Mouse (Mus musculus): ENCODE results near the gene Rpn2. TPM values are rescaled to one million over a fixed set of nuclear protein-coding genes. Genes with fewer than 3 reads are reported as not detected.

The Rpn2 gene
- polyA plus RNA-seq, 1 experiment from 2014 or later = 257 TPM

DNA sequence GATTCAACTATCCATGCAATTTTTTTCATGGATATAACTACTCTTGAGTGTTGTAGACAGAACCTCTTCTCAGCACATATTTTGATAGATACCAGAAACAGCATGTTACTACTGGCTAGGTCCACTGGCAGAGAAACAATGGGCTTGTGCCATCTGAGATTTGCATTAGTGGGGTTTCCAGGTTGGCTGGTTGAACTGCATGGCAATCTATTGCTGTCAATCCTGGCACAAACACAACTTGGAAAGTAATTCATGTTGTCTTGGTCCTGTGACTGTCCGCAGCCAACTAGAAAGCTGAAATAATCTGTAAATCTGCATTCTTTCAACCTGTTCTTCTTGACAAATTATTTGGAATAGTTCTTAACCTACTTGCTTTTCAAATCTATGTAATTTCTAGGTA lies 15.7 kb upstream of the Rpn2 start:
- Histone ChIP-seq H3K9ac (replicated peaks; ENCODE audit: low read length) (no peak overlapping the region), H3K9me3 (replicated peaks; ENCODE audit: control insufficient read depth, low read length) (no peaks in the 10 kb centered on the region), H3K4me2 (ENCODE audit: low read depth, low read length) (no peak overlapping the region), H3K27ac (replicated peaks; ENCODE audit: low read depth, low read length) (no peak overlapping the region), H3K4me3 (ENCODE audit: low read depth, low read length) (no peak overlapping the region), H3K4me1 (ENCODE audit: control insufficient read depth, insufficient read depth, low read length) (no peaks in the 10 kb centered on the region), H3K36me3 (replicated peaks; ENCODE audit: control insufficient read depth, insufficient read depth, low read depth, low read length) (no peaks in the 10 kb centered on the region), H3K27me3 (ENCODE audit: control insufficient read depth, insufficient read depth, low read length) (no peaks in the 10 kb centered on the region)
- DNase-seq (ENCODE audit: low spot score) (no peak), ATAC-seq (replicated peaks; ENCODE audit: insufficient number of reproducible peaks, low FRiP score, low TSS enrichment, low read depth) (no peak)
- 93% methylated on average over 1 of the region's 1 CpGs for WGBS

DNA sequence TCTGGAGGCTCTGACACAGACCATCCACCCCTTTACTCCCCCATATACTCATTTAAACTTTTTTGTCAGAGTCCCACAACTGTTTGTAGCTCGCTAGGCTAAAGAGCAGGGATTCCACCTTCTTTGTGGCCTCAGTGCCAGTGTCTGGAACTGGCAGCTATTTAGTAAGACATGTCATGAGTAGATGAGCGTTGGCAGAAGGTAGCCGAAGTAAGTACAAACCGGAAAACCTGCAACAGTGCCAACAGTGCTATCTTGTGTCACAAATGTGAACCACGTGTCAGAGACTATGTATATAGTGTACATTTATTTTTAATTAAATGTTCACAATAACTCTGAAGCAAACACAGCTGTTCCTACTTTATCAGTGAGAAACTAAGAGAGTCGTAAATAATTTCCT lies 15.0 kb upstream of the Rpn2 start:
- Histone ChIP-seq H3K4me1 (ENCODE audit: control insufficient read depth, insufficient read depth, low read length) (no peaks in the 10 kb centered on the region), H3K9me3 (replicated peaks; ENCODE audit: control insufficient read depth, low read length) (no peaks in the 10 kb centered on the region), H3K9ac (replicated peaks; ENCODE audit: low read length) (no peak overlapping the region), H3K4me3 (ENCODE audit: low read depth, low read length) (no peak overlapping the region), H3K27me3 (ENCODE audit: control insufficient read depth, insufficient read depth, low read length) (no peaks in the 10 kb centered on the region), H3K27ac (replicated peaks; ENCODE audit: low read depth, low read length) (no peak overlapping the region), H3K4me2 (ENCODE audit: low read depth, low read length) (no peak overlapping the region), H3K36me3 (replicated peaks; ENCODE audit: control insufficient read depth, insufficient read depth, low read depth, low read length) (no peaks in the 10 kb centered on the region)
- 71% methylated on average over 6 of the region's 6 CpGs for WGBS
- DNase-seq (ENCODE audit: low spot score) (no peak), ATAC-seq (replicated peaks; ENCODE audit: insufficient number of reproducible peaks, low FRiP score, low TSS enrichment, low read depth) (no peak)

DNA sequence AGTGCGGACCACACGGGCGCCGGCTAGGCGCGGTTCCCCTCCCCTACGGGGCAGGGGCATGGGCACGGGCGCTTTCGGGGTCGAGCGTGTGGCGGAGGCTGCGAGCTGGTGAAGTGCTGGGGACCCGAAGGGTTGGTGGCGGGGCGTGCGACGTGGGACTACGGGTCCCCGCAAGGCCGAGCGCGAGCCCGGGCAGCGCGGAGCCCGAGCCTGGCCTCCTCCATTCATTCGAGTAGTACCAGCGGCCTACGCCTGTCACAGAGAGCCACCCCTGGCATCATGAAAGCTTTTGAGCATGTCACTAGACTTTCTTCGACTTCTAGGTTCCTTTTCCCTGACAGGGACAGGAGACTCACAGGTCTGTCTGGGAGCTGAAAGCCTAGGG lies 591 bp downstream of the Rpn2 start, which contains the start of gene Mroh8:
TSS of gene Mroh8 (minus strand) at position 134 of the 385 bp plus-strand sequence.
- H3K9me3 ChIP-seq (replicated peaks; ENCODE audit: control insufficient read depth, low read length) = no peaks in the 10 kb centered on the region
- peak within 1 kb of the TSS; percentile 99 for H3K4me3 ChIP-seq (ENCODE audit: low read depth, low read length)
- 0% methylated on average over 31 of the region's 32 CpGs for WGBS
- ATAC-seq (replicated peaks; ENCODE audit: insufficient number of reproducible peaks, low FRiP score, low TSS enrichment, low read depth) (peak; percentile 68), DNase-seq (ENCODE audit: low spot score) (no peak)
- H3K36me3 ChIP-seq (replicated peaks; ENCODE audit: control insufficient read depth, insufficient read depth, low read depth, low read length) = peaks cover 4% of the 10 kb centered on the region; the same call in 1 of the 2 replicates
- H3K9ac ChIP-seq (replicated peaks; ENCODE audit: low read length) = peak within 1 kb of the TSS; percentile 96
- peak within 1 kb of the TSS; percentile 50 for H3K4me2 ChIP-seq (ENCODE audit: low read depth, low read length)
- peaks cover 5% of the 10 kb centered on the region for H3K4me1 ChIP-seq (ENCODE audit: control insufficient read depth, insufficient read depth, low read length)
- peak within 1 kb of the TSS; percentile 85 for H3K27ac ChIP-seq (replicated peaks; ENCODE audit: low read depth, low read length)
- no peaks in the 10 kb centered on the region for H3K27me3 ChIP-seq (ENCODE audit: control insufficient read depth, insufficient read depth, low read length)

DNA sequence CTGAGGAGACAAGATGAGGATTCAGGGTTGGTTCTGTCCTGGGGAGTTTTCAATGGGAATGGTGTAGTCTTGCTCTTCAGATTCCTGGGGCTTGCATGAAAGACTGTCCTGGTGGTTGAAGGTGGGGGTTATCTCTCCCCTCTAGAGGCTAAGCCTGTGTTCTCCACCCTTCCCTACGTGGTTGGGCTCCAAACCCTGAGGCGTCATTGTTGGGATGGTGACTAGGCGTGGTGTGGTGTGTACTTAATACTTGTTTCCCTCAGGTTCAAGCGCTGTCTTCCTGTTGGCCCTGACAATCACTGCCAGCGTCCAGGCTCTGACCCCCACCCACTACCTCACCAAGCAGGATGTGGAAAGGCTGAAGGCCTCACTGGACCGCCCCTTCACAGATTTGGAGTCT lies 4.5 kb downstream of the Rpn2 start:
- no peak overlapping the region for H3K4me3 ChIP-seq (ENCODE audit: low read depth, low read length)
- no peak overlapping the region for H3K9ac ChIP-seq (replicated peaks; ENCODE audit: low read length)
- no peak overlapping the region for H3K4me2 ChIP-seq (ENCODE audit: low read depth, low read length)
- peaks cover 12% of the 10 kb centered on the region for H3K36me3 ChIP-seq (replicated peaks; ENCODE audit: control insufficient read depth, insufficient read depth, low read depth, low read length)
- no peaks in the 10 kb centered on the region for H3K9me3 ChIP-seq (replicated peaks; ENCODE audit: control insufficient read depth, low read length)
- WGBS = 94% methylated on average over 6 of the region's 6 CpGs
- no peak overlapping the region for H3K27ac ChIP-seq (replicated peaks; ENCODE audit: low read depth, low read length)
- H3K4me1 ChIP-seq (ENCODE audit: control insufficient read depth, insufficient read depth, low read length) = peaks cover 2% of the 10 kb centered on the region
- ATAC-seq (replicated peaks; ENCODE audit: insufficient number of reproducible peaks, low FRiP score, low TSS enrichment, low read depth) (no peak), DNase-seq (ENCODE audit: low spot score) (no peak)
- H3K27me3 ChIP-seq (ENCODE audit: control insufficient read depth, insufficient read depth, low read length) = no peaks in the 10 kb centered on the region

DNA sequence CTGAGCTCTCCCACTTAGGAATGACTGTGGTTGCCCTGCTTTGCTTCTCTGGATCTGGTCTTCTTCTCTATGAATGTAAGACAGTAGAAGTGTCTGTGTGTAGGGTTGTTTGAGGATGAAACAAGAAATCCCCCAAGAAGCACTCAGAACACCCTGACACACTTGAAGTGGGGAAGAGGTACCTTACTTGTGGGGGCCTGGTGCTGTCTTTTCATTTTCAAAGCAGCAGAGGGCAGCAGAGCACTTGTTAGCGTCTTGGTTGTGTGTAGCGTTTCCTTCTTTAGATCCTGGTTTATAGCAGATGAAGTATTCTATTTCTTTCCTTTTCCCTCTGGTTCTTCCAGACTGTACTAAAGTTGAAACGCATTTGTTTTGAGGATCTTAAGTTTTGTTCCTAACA lies 8.7 kb downstream of the Rpn2 start:
- H3K9ac ChIP-seq (replicated peaks; ENCODE audit: low read length) = no peak overlapping the region
- no peaks in the 10 kb centered on the region for H3K4me1 ChIP-seq (ENCODE audit: control insufficient read depth, insufficient read depth, low read length)
- no peak overlapping the region for H3K27ac ChIP-seq (replicated peaks; ENCODE audit: low read depth, low read length)
- H3K9me3 ChIP-seq (replicated peaks; ENCODE audit: control insufficient read depth, low read length) = no peaks in the 10 kb centered on the region
- H3K4me3 ChIP-seq (ENCODE audit: low read depth, low read length) = no peak overlapping the region
- H3K36me3 ChIP-seq (replicated peaks; ENCODE audit: control insufficient read depth, insufficient read depth, low read depth, low read length) = peaks cover 26% of the 10 kb centered on the region
- H3K4me2 ChIP-seq (ENCODE audit: low read depth, low read length) = no peak overlapping the region
- WGBS = 39% methylated on average over 3 of the region's 3 CpGs
- DNase-seq (ENCODE audit: low spot score) (peak; percentile 74), ATAC-seq (replicated peaks; ENCODE audit: insufficient number of reproducible peaks, low FRiP score, low TSS enrichment, low read depth) (no peak)
- no peaks in the 10 kb centered on the region for H3K27me3 ChIP-seq (ENCODE audit: control insufficient read depth, insufficient read depth, low read length)

DNA sequence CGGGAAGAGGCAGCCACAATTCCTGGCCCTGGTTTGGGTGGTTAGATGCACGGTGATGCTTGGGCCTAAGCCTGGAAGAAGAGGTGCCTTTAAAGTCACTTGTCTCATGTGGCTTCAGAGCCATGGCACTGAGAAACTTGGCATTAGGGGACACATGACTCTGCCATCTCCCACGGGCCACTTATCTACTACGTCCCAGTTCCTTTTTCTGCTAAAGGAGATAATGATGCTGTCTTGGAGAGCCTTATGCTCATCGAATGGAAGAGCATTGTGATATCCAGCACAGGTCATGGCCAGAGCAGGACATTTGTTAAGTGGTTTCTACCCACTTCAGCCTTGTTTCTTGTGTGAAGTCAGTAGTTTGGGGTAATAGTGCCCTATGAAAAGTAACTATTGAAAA lies 10.2 kb downstream of the Rpn2 start:
- H3K27me3 ChIP-seq (ENCODE audit: control insufficient read depth, insufficient read depth, low read length) = no peaks in the 10 kb centered on the region
- DNase-seq (ENCODE audit: low spot score) (no peak), ATAC-seq (replicated peaks; ENCODE audit: insufficient number of reproducible peaks, low FRiP score, low TSS enrichment, low read depth) (no peak)
- no peak overlapping the region for H3K27ac ChIP-seq (replicated peaks; ENCODE audit: low read depth, low read length)
- no peak overlapping the region for H3K9ac ChIP-seq (replicated peaks; ENCODE audit: low read length)
- H3K36me3 ChIP-seq (replicated peaks; ENCODE audit: control insufficient read depth, insufficient read depth, low read depth, low read length) = peaks cover 25% of the 10 kb centered on the region
- H3K4me1 ChIP-seq (ENCODE audit: control insufficient read depth, insufficient read depth, low read length) = no peaks in the 10 kb centered on the region
- H3K9me3 ChIP-seq (replicated peaks; ENCODE audit: control insufficient read depth, low read length) = no peaks in the 10 kb centered on the region
- WGBS = 89% methylated on average over 5 of the region's 5 CpGs
- H3K4me2 ChIP-seq (ENCODE audit: low read depth, low read length) = no peak overlapping the region
- no peak overlapping the region for H3K4me3 ChIP-seq (ENCODE audit: low read depth, low read length)

DNA sequence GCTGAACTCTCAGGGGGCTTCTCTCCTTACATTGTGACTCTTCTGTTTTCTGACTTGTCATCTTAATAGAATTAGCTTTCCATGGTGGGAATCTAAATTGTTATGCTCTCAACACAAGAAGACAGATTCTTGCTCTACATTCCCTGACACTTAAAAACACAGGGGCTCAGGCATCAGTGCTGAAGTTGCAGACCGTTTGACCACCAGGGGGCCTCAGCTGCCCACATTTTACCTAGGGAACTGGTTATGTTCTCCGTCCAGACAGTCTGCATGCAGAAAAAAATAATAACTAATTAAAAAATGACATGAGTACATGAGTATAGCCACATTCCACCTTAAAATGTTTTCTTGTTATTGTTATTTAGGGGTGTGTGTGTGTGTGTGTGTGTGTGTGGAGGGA lies 13.3 kb downstream of the Rpn2 start:
- H3K27me3 ChIP-seq (ENCODE audit: control insufficient read depth, insufficient read depth, low read length) = no peaks in the 10 kb centered on the region
- 24% methylated on average over 2 of the region's 2 CpGs for WGBS
- peak; percentile 81 for DNase-seq (ENCODE audit: low spot score)
- H3K4me3 ChIP-seq (ENCODE audit: low read depth, low read length) = no peak overlapping the region
- ATAC-seq (replicated peaks; ENCODE audit: insufficient number of reproducible peaks, low FRiP score, low TSS enrichment, low read depth) = no peak
- H3K27ac ChIP-seq (replicated peaks; ENCODE audit: low read depth, low read length) = no peak overlapping the region
- H3K9ac ChIP-seq (replicated peaks; ENCODE audit: low read length) = no peak overlapping the region
- no peaks in the 10 kb centered on the region for H3K4me1 ChIP-seq (ENCODE audit: control insufficient read depth, insufficient read depth, low read length)
- H3K36me3 ChIP-seq (replicated peaks; ENCODE audit: control insufficient read depth, insufficient read depth, low read depth, low read length) = peaks cover 25% of the 10 kb centered on the region
- H3K9me3 ChIP-seq (replicated peaks; ENCODE audit: control insufficient read depth, low read length) = no peaks in the 10 kb centered on the region
- no peak overlapping the region for H3K4me2 ChIP-seq (ENCODE audit: low read depth, low read length)

DNA sequence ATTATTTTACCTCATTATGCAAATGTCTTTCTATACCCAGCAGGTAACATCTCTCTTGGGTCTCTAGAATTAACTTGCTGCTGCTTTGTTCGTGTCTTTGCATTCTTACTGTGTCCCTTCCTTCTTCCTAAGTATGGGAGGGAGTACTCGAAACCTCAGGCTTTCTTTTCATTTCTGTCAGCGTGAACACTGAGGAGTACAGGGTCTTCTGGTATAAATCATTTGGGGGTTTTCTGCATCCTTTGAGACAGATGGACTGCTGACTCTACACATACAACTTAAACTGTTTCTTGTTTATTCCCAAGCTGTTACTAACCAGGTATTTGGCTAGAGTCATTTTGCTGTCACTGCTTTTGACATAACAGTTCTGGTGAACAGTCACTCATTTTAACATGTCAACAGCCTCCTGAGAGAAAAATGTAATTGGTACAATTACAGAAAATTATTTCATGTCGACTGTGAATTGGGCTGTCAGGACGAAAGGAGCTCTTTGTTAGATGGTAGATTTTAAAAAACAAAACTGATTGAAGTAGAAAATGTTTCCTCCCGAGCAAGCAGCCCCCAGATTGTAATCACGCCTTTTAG lies 17.4 kb downstream of the Rpn2 start:
- Histone ChIP-seq H3K9me3 (replicated peaks; ENCODE audit: control insufficient read depth, low read length) (no peaks in the 10 kb centered on the region), H3K27me3 (ENCODE audit: control insufficient read depth, insufficient read depth, low read length) (no peaks in the 10 kb centered on the region), H3K4me2 (ENCODE audit: low read depth, low read length) (no peak overlapping the region), H3K4me3 (ENCODE audit: low read depth, low read length) (no peak overlapping the region), H3K4me1 (ENCODE audit: control insufficient read depth, insufficient read depth, low read length) (no peaks in the 10 kb centered on the region), H3K9ac (replicated peaks; ENCODE audit: low read length) (no peak overlapping the region), H3K36me3 (replicated peaks; ENCODE audit: control insufficient read depth, insufficient read depth, low read depth, low read length) (peaks cover 22% of the 10 kb centered on the region), H3K27ac (replicated peaks; ENCODE audit: low read depth, low read length) (no peak overlapping the region)
- ATAC-seq (replicated peaks; ENCODE audit: insufficient number of reproducible peaks, low FRiP score, low TSS enrichment, low read depth) = no peak
- DNase-seq (ENCODE audit: low spot score) = no peak
- WGBS = 67% methylated on average over 7 of the region's 7 CpGs

Data from embryonic facial prominence, embryonic 11.5 days (tissue).